Mouse (Mus musculus): ENCODE measurements around the gene Olfr992. TPM values are rescaled to one million over a fixed set of nuclear protein-coding genes. Genes with fewer than 3 reads are reported as not detected.
"Not testable (repeated sequence)": the region's sequence is repeated elsewhere in the genome, so short reads cannot be mapped to it uniquely, and the experiment has no call there.

Olfr992 gene
- polyA plus RNA-seq (2014; fragmentation: Nextera tagmentation; extraction: Ambion mirVana) = not detected in 2 replicates

DNA sequence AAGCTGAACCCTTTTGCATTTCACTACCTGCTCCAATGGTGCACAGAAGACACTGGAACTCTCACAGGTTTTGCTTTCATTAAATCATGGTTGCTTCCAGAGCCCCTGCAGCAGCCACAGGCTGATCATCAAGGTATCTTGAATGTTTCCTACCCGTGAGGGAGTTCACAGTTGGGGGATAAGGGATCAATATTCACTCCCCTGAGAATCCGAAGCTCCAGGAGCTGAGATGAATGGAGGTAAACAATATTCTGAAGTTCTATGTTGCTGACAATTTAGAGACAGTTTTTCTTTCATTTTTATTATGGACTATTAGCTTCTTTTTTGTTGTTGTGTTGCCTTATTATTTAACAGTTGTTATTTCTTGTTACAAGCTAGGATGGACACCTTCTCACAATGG, at the start of gene Olfr992:
Gene Olfr992 (minus strand): TSS at position 101 of the 400 bp plus-strand sequence.
- Histone ChIP-seq H3K4me1 (ENCODE audit: control insufficient read depth, insufficient read depth, low read length) (no peaks in the 10 kb centered on the region), H3K9ac (ENCODE audit: low read depth, low read length) (no peak within 1 kb of the TSS), H3K36me3 (ENCODE audit: control insufficient read depth, insufficient read depth, low read length) (no peaks in the 10 kb centered on the region), H3K9me3 (replicated peaks; ENCODE audit: control insufficient read depth, low read length) (no peaks in the 10 kb centered on the region), H3K4me2 (no peak within 1 kb of the TSS), H3K27me3 (ENCODE audit: control insufficient read depth, insufficient read depth, low read length) (no peaks in the 10 kb centered on the region), H3K27ac (ENCODE audit: low read depth, low read length) (no peak within 1 kb of the TSS), H3K4me3 (ENCODE audit: low read depth, low read length) (no peak within 1 kb of the TSS)
- WGBS (ENCODE audit: insufficient replicate concordance) = 59% methylated on average over 2 of the region's 2 CpGs
- no peak for ATAC-seq (replicated peaks; ENCODE audit: insufficient number of reproducible peaks, low FRiP score, low TSS enrichment)

DNA sequence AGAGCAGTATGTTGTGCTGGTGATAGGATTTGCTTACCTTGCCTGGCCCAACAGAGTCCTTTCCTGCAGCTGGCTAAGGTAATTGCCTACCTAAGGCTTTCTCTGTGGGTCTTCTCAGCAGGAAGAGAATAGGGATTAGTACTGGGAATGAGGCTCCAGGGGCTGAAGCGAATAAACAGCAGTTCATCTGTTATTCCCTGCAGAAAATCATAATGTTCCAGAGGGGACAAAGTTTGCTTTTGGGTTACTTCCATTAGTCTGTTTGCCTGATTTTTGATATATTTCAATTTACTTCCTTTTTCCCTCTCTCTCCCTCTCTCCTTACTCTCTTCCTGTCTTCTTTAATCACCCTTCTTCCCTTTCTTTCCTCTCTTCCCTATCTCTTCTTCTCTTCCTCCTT, 34.3 kb upstream of the Olfr992 start, which contains the start of gene Olfr995:
Gene Olfr995 (minus strand): TSS at position 101 of the 400 bp plus-strand sequence.
- Histone ChIP-seq H3K9ac (ENCODE audit: low read depth, low read length) (no peak within 1 kb of the TSS), H3K27ac (ENCODE audit: low read depth, low read length) (no peak within 1 kb of the TSS)
- ATAC-seq (replicated peaks; ENCODE audit: insufficient number of reproducible peaks, low FRiP score, low TSS enrichment) = no peak

DNA sequence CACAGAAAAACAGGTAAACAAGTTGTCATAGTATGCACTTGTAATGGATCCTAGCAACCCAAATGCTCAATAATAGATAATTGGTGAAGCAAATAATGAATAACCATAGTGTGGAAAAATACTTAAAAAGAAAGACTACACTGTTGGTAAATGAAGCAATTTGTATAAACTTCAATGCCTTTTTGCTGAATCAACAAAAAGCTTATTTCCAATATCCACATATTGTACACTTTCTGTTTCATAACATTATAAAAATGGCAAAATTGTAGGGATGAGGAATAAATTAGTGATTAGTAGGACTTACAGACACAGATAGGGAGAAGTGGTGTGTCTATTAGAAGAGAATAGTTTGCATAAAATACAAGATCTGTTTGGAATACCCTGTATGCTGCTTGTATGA, 33.3 kb upstream of the Olfr992 start:
- ATAC-seq (replicated peaks; ENCODE audit: insufficient number of reproducible peaks, low FRiP score, low TSS enrichment) = no peak
- Histone ChIP-seq H3K27me3 (ENCODE audit: control insufficient read depth, insufficient read depth, low read length) (no peaks in the 10 kb centered on the region), H3K4me1 (ENCODE audit: control insufficient read depth, insufficient read depth, low read length) (no peaks in the 10 kb centered on the region), H3K27ac (ENCODE audit: low read depth, low read length) (no peak overlapping the region), H3K36me3 (ENCODE audit: control insufficient read depth, insufficient read depth, low read length) (no peaks in the 10 kb centered on the region), H3K9me3 (replicated peaks; ENCODE audit: control insufficient read depth, low read length) (no peaks in the 10 kb centered on the region), H3K4me2 (no peak overlapping the region), H3K9ac (ENCODE audit: low read depth, low read length) (no peak overlapping the region), H3K4me3 (ENCODE audit: low read depth, low read length) (no peak overlapping the region)

More for the DNA sequence above, 34.3 kb upstream of the Olfr992 start, which contains the start of gene Olfr995:
- 22% methylated on average over 1 of the region's 1 CpGs for WGBS (ENCODE audit: insufficient replicate concordance)
- no peaks in the 10 kb centered on the region for H3K27me3 ChIP-seq (ENCODE audit: control insufficient read depth, insufficient read depth, low read length)
- H3K36me3 ChIP-seq (ENCODE audit: control insufficient read depth, insufficient read depth, low read length) = no peaks in the 10 kb centered on the region
- H3K4me2 ChIP-seq = no peak within 1 kb of the TSS
- no peaks in the 10 kb centered on the region for H3K9me3 ChIP-seq (replicated peaks; ENCODE audit: control insufficient read depth, low read length)
- H3K4me3 ChIP-seq (ENCODE audit: low read depth, low read length) = no peak within 1 kb of the TSS
- no peaks in the 10 kb centered on the region for H3K4me1 ChIP-seq (ENCODE audit: control insufficient read depth, insufficient read depth, low read length)

DNA sequence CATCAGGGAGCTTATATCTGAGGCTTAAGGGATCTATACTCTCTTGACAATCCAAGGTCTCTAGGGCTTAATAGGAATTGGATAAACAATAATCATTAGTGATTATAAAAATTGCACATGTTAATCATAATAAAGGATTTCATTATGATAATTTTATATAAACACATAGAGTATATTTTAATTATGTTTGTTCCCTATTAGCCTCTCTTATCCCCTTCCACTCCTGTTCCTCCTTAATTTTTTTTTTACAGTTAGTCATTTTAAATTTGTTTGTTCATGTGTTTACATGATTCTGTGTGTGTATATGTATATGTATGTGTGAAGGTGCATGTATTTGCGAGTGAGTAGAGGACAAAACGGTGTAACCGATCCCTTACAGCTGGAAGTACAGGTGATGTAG, 27.1 kb upstream of the Olfr992 start, which contains the start of gene Olfr994:
Gene Olfr994 (minus strand): TSS at position 101 of the 400 bp plus-strand sequence.
- Histone ChIP-seq H3K9me3 (replicated peaks; ENCODE audit: control insufficient read depth, low read length) (no peaks in the 10 kb centered on the region), H3K9ac (ENCODE audit: low read depth, low read length) (no peak within 1 kb of the TSS), H3K36me3 (ENCODE audit: control insufficient read depth, insufficient read depth, low read length) (no peaks in the 10 kb centered on the region), H3K27me3 (ENCODE audit: control insufficient read depth, insufficient read depth, low read length) (no peaks in the 10 kb centered on the region), H3K4me2 (no peak within 1 kb of the TSS), H3K27ac (ENCODE audit: low read depth, low read length) (no peak within 1 kb of the TSS), H3K4me1 (ENCODE audit: control insufficient read depth, insufficient read depth, low read length) (no peaks in the 10 kb centered on the region), H3K4me3 (ENCODE audit: low read depth, low read length) (no peak within 1 kb of the TSS)
- ATAC-seq (replicated peaks; ENCODE audit: insufficient number of reproducible peaks, low FRiP score, low TSS enrichment) = no peak
- 79% methylated on average over 3 of the region's 3 CpGs for WGBS (ENCODE audit: insufficient replicate concordance)

DNA sequence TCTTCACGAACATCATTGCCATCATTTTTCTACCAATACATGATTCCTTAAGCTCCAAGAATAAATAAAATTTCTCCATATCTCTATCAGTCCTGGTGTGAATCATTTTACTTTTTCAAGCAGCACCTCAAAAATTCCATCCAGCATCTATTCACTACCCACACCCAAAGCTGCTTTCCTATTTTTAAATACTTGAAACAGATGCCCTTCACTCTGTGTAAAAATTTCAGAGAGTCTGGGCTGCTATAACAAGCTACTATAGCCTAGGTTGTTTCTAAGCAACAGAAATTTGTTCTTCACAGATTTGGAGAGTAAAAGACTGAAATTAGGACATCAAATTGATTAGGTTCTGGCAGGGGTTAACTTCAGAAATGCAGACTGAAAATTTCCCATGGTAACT, 16.6 kb upstream of the Olfr992 start:
- no peak overlapping the region for H3K4me2 ChIP-seq
- ATAC-seq (replicated peaks; ENCODE audit: insufficient number of reproducible peaks, low FRiP score, low TSS enrichment) = no peak
- H3K27ac ChIP-seq (ENCODE audit: low read depth, low read length) = no peak overlapping the region
- H3K36me3 ChIP-seq (ENCODE audit: control insufficient read depth, insufficient read depth, low read length) = no peaks in the 10 kb centered on the region
- H3K9ac ChIP-seq (ENCODE audit: low read depth, low read length) = no peak overlapping the region
- H3K4me3 ChIP-seq (ENCODE audit: low read depth, low read length) = no peak overlapping the region
- no peaks in the 10 kb centered on the region for H3K27me3 ChIP-seq (ENCODE audit: control insufficient read depth, insufficient read depth, low read length)
- H3K4me1 ChIP-seq (ENCODE audit: control insufficient read depth, insufficient read depth, low read length) = no peaks in the 10 kb centered on the region
- H3K9me3 ChIP-seq (replicated peaks; ENCODE audit: control insufficient read depth, low read length) = no peaks in the 10 kb centered on the region
- 77% methylated on average over 1 of the region's 1 CpGs for WGBS (ENCODE audit: insufficient replicate concordance)

DNA sequence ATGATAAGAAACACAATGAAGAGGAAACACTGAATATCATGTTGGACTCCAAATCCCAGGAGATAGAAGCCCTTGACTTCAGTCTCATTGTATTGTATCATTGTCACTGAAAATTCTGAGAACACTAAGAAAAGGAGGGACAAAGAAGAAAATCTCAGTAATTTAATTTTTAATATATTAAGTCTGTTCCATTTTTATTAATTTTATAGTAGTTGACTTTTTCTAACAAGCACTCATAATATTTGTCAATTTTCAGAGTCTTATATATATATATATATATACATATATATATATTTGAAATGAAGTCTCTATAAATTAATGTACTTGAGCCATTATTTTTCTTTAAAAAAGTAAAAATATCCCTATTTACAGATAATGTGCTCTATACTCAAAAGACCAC, 5.5 kb upstream of the Olfr992 start, which contains the start of gene Olfr993:
Gene Olfr993 (minus strand): TSS at position 101 of the 400 bp plus-strand sequence.
- no peaks in the 10 kb centered on the region for H3K27me3 ChIP-seq (ENCODE audit: control insufficient read depth, insufficient read depth, low read length)
- no peak for ATAC-seq (replicated peaks; ENCODE audit: insufficient number of reproducible peaks, low FRiP score, low TSS enrichment)

DNA sequence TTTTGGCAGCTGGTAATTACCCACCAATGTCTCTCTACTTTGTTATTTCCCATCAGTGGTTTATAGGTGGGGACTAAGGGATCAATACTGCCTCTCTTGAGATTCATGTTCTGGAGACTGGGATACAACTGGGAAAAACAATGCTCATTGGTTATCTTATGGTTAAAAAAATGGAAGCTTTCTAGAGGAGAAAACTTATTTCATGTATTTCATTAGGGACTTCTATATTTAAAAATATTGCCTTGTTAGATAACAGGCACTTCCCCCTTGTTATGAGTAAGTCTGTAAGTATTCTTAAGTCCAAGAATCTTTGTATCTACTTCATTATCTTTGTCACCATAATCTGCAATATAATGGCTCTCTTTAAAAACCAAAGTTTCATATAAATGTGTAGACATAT, 46.1 kb downstream of the Olfr992 start, which contains the start of gene Olfr988:
Gene Olfr988 (minus strand): TSS at position 101 of the 400 bp plus-strand sequence.
- not testable (repeated sequence) for ATAC-seq (replicated peaks; ENCODE audit: insufficient number of reproducible peaks, low FRiP score, low TSS enrichment); H3K27me3 ChIP-seq (ENCODE audit: control insufficient read depth, insufficient read depth, low read length); H3K9me3 ChIP-seq (replicated peaks; ENCODE audit: control insufficient read depth, low read length); H3K4me1 ChIP-seq (ENCODE audit: control insufficient read depth, insufficient read depth, low read length); H3K4me3 ChIP-seq (ENCODE audit: low read depth, low read length); H3K36me3 ChIP-seq (ENCODE audit: control insufficient read depth, insufficient read depth, low read length); H3K4me2 ChIP-seq; H3K27ac ChIP-seq (ENCODE audit: low read depth, low read length); H3K9ac ChIP-seq (ENCODE audit: low read depth, low read length)

More for the DNA sequence above, 5.5 kb upstream of the Olfr992 start, which contains the start of gene Olfr993:
- H3K9me3 ChIP-seq (replicated peaks; ENCODE audit: control insufficient read depth, low read length) = no peaks in the 10 kb centered on the region
- no peaks in the 10 kb centered on the region for H3K4me1 ChIP-seq (ENCODE audit: control insufficient read depth, insufficient read depth, low read length)
- no peak within 1 kb of the TSS for H3K4me3 ChIP-seq (ENCODE audit: low read depth, low read length)
- H3K27ac ChIP-seq (ENCODE audit: low read depth, low read length) = no peak within 1 kb of the TSS
- H3K36me3 ChIP-seq (ENCODE audit: control insufficient read depth, insufficient read depth, low read length) = no peaks in the 10 kb centered on the region
- no peak within 1 kb of the TSS for H3K4me2 ChIP-seq
- no peak within 1 kb of the TSS for H3K9ac ChIP-seq (ENCODE audit: low read depth, low read length)

Other genes with a start within 250 kb of the Olfr992 start
- gene Lrrc55, start 212.3 kb downstream of the Olfr992 start, polyA plus RNA-seq (2014; fragmentation: Nextera tagmentation; extraction: Ambion mirVana) = 0.07 and 0.24 TPM in 2 replicates
- gene Olfr987, start 70.2 kb downstream of the Olfr992 start, polyA plus RNA-seq (2014; fragmentation: Nextera tagmentation; extraction: Ambion mirVana) = not detected in 2 replicates
- gene Olfr988, start 46.2 kb downstream of the Olfr992 start, polyA plus RNA-seq (2014; fragmentation: Nextera tagmentation; extraction: Ambion mirVana) = not detected in 2 replicates
- gene Olfr993, start 5.4 kb upstream of the Olfr992 start, polyA plus RNA-seq (2014; fragmentation: Nextera tagmentation; extraction: Ambion mirVana) = not detected in 2 replicates
- gene Olfr994, start 27.0 kb upstream of the Olfr992 start, polyA plus RNA-seq (2014; fragmentation: Nextera tagmentation; extraction: Ambion mirVana) = not detected in 2 replicates
- gene Olfr995, start 34.2 kb upstream of the Olfr992 start, polyA plus RNA-seq (2014; fragmentation: Nextera tagmentation; extraction: Ambion mirVana) = not detected in 2 replicates
- gene 4833423E24Rik, start 109.6 kb upstream of the Olfr992 start, polyA plus RNA-seq (2014; fragmentation: Nextera tagmentation; extraction: Ambion mirVana) = not detected in 2 replicates
- not detected in 2 replicates for gene Olfr996, start 169.7 kb upstream of the Olfr992 start, polyA plus RNA-seq (2014; fragmentation: Nextera tagmentation; extraction: Ambion mirVana)
- gene Olfr998, start 179.5 kb upstream of the Olfr992 start, polyA plus RNA-seq (2014; fragmentation: Nextera tagmentation; extraction: Ambion mirVana) = not detected in 2 replicates
- gene Olfr1000, start 202.4 kb upstream of the Olfr992 start, polyA plus RNA-seq (2014; fragmentation: Nextera tagmentation; extraction: Ambion mirVana) = not detected in 2 replicates
- gene Olfr1002, start 241.2 kb upstream of the Olfr992 start, polyA plus RNA-seq (2014; fragmentation: Nextera tagmentation; extraction: Ambion mirVana) = not detected in 2 replicates